Mouse (Mus musculus) cerebellum, adult 11-12 months (tissue): Measurements from ENCODE around the gene Dnajc22.
"Not testable (repeated sequence)": the region's sequence is repeated elsewhere in the genome, so short reads cannot be mapped to it uniquely, and the experiment has no call there.

Experiments used
- DNase-seq: peaks from one replicate; pipeline ENCODE4 v3.0.0; 2022

Dnajc22 gene

GRCm38 (mm10) chr15:99092870-99093269, at the start of gene Dnajc22:
Gene Dnajc22, plus strand, starts transcription at chr15:99093170.
- DNase-seq: no peak

GRCm38 (mm10) chr15:99044854-99045253, 48.1 kb upstream of the Dnajc22 start:
- DNase-seq: no peak

GRCm38 (mm10) chr15:99045734-99046133, 47.2 kb upstream of the Dnajc22 start:
- DNase-seq: not testable (repeated sequence)

- DNase-seq: peak; percentile 28
Measured at GRCm38 (mm10) chr15:99049473-99050253, 43.3 kb upstream of the Dnajc22 start.

GRCm38 (mm10) chr15:99053373-99053772, 39.6 kb upstream of the Dnajc22 start:
- DNase-seq: no peak

- no peak for DNase-seq
Measured at GRCm38 (mm10) chr15:99055040-99055439, 37.9 kb upstream of the Dnajc22 start, which contains the start of gene Prph. Gene Prph, plus strand, starts transcription at chr15:99055174.

- no peak for DNase-seq
Measured at GRCm38 (mm10) chr15:99055511-99055961, 37.4 kb upstream of the Dnajc22 start.

GRCm38 (mm10) chr15:99056332-99056731, 36.6 kb upstream of the Dnajc22 start:
- no peak for DNase-seq

- DNase-seq: no peak
Measured at GRCm38 (mm10) chr15:99065557-99066165, 27.3 kb upstream of the Dnajc22 start.

GRCm38 (mm10) chr15:99071988-99072387, 21.0 kb upstream of the Dnajc22 start:
- no peak for DNase-seq

GRCm38 (mm10) chr15:99074019-99074599, 18.9 kb upstream of the Dnajc22 start, which contains the start of gene Troap:
Gene Troap, plus strand, starts transcription at chr15:99074575.
- no peak for DNase-seq

- peak; percentile 99 for DNase-seq
Measured at GRCm38 (mm10) chr15:99074600-99075333, 18.2 kb upstream of the Dnajc22 start.

GRCm38 (mm10) chr15:99076011-99076410, 17.0 kb upstream of the Dnajc22 start:
- not testable (repeated sequence) for DNase-seq

GRCm38 (mm10) chr15:99078181-99078910, 14.6 kb upstream of the Dnajc22 start:
- DNase-seq: no peak

GRCm38 (mm10) chr15:99079804-99080203, 13.2 kb upstream of the Dnajc22 start:
- no peak for DNase-seq

- no peak for DNase-seq
Measured at GRCm38 (mm10) chr15:99082322-99082721, 10.6 kb upstream of the Dnajc22 start.

GRCm38 (mm10) chr15:99082840-99083239, 10.1 kb upstream of the Dnajc22 start:
- DNase-seq: no peak

GRCm38 (mm10) chr15:99083258-99083657, 9.7 kb upstream of the Dnajc22 start:
- no peak for DNase-seq

GRCm38 (mm10) chr15:99083867-99084557, 9.0 kb upstream of the Dnajc22 start:
- no peak for DNase-seq

- no peak for DNase-seq
Measured at GRCm38 (mm10) chr15:99084618-99085017, 8.4 kb upstream of the Dnajc22 start.

- no peak for DNase-seq
Measured at GRCm38 (mm10) chr15:99085997-99086396, 7.0 kb upstream of the Dnajc22 start.
